Mouse (Mus musculus) erythroblast, adult 5-6 weeks (primary cell): Measurements from ENCODE around the gene Rfx6. TPM values are rescaled to one million over a fixed set of nuclear protein-coding genes. Genes with fewer than 3 reads are reported as not detected.

ENCODE experiments used
- ATAC-seq: replicated peaks from 2 replicates; pipeline ENCODE4 v1.8.0; 2016; ENCODE audit warnings: moderate number of reproducible peaks, mild to moderate bottlenecking, moderate TSS enrichment, inconsistent platforms; ENCODE audit not compliant: poor library complexity, low FRiP score, severe bottlenecking
- total RNA-seq, 2 experiments: library from RNA; stranded (forward) in 1 of 2; stranded (reverse) in 1 of 2; fragments of 150-400 nt in 1 of 2; fragments of 200-764, 138-1000 nt in 1 of 2; gene quantifications; 2 replicates each; pipeline versions ENCODE4 v1.2.3 to v1.2.4; 2015 to 2017; ENCODE audit warnings: low replicate concordance in 2 of 2

The Rfx6 gene
- total RNA-seq (2015; ENCODE audit: low replicate concordance) = not detected in 2 replicates
- not detected in 2 replicates for total RNA-seq (2017; ENCODE audit: low replicate concordance)

GRCm38 (mm10) chr10:51677548-51678250, at the start of gene Rfx6:
TSS of gene Rfx6 (plus strand) at chr10:51677756.
- no peak for ATAC-seq

DNA sequence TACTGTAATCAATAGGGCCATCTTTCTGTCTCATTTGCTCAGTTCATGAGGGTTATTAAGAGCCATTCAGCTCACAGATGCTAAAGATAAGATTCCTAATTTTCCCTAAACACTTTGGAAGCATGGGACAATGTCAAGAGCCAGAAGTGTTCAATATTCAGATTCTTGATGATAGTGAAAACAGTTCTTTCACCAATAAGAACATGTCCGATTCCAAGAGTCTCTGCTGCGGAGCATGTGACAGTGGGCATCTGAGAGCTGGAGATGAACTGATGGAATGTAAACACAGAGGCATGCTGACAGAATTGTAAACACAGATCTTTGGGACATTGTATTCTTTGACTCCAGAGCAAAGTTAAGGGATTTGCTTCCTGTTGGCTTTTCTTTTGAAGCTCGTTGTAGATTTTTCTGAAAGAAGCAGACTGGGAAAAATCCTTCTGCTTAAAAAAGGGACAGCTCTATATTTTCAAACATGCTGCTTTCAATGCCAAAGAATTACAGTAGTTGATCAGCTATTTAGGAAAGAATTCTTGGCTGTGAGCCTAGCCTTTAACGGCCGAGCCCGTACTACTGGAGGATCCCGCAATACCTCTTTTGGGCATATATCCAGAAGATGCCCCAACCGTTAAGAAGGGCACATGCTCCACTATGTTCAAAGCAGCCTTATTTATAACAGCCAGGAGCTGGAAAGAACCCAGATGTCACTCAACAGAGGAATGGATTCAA, 46.0 kb upstream of the Rfx6 start, which contains the start of gene Gprc6a:
Gprc6a (minus strand) TSS at position 51 of the 726 bp plus-strand sequence.
- no peak for ATAC-seq

- no peak for ATAC-seq
Observed at GRCm38 (mm10) chr10:51649506-51650221, 27.9 kb upstream of the Rfx6 start.

- ATAC-seq = no peak
Observed at GRCm38 (mm10) chr10:51657324-51657723, 20.2 kb upstream of the Rfx6 start.

- no peak for ATAC-seq
Observed at GRCm38 (mm10) chr10:51669334-51669733, 8.2 kb upstream of the Rfx6 start.

DNA sequence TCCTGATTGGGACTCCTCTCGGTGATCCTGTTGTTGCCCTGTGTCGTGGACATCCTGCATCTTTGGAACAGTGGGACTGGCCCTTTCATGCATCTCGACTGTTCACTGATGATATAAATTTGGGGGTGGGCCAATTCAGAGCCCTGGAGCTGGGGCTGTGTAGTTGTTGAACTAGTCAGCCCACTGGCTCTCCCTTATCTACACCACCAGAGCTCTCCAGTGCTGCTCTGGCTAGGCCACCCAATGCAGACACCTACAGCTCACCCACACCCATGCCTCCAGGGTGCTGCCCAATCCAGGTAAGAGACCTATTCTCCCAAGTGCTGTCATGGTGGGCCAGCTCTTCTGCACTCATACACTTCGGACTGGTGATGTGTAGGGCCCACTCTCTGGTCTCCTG, 6.0 kb upstream of the Rfx6 start:
- no peak for ATAC-seq

DNA sequence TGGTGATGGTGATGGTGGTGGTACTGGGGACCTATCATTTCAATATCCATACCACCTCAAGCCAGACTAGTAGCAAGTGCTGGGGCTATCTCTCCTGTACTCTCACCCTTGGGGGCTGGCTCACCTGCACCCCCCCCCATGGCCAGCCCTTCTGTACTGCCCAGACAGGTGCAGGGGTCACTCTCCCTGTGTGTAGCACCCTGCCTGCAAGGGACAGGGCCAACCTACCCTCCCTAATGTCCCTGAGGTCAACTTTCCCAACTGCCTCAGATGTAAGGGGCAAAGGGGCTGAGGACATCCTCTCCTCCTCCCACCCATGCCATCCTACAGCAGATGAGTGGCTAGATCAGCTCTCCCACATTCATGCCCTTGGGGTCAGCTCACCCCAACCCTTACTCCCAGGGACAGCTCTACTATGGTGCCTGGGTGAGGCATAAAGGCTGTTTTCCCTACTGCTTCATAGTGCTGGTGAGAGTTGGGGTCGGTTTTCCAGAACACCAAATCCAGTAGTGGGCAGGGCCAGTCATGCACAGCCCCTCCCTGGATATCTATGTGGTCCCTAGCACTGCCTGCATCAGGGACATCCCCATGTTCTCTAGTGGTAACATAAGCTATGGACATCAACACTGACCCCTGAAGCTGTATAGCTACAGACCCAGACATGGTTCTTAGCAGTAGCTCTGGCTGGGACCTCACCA, 5.3 kb upstream of the Rfx6 start:
- no peak for ATAC-seq

GRCm38 (mm10) chr10:51678251-51678639, 689 bp downstream of the Rfx6 start:
- ATAC-seq = no peak

DNA sequence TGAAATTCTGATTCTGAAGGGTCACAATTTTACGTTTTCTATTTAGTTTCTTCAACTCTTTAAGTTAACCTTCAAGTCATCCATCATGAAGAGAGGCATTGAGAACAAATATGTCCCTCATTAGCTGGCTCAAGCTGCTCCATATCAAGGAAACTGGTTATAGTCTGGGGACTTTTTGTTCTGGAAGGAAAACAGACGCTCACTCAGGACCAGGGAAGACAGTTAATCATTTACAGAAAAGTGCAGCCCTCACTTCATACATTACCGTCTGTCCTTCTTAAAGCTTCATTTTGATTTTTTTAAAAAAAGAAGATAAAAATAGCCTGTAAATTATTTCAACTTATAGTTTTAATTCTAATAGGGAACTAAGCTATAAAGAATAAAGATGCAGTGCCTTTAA, 43.3 kb downstream of the Rfx6 start:
- ATAC-seq = no peak

GRCm38 (mm10) chr10:51761436-51761835, 83.9 kb downstream of the Rfx6 start:
- no peak for ATAC-seq

- no peak for ATAC-seq
Observed at GRCm38 (mm10) chr10:51763241-51763640, 85.7 kb downstream of the Rfx6 start.

DNA sequence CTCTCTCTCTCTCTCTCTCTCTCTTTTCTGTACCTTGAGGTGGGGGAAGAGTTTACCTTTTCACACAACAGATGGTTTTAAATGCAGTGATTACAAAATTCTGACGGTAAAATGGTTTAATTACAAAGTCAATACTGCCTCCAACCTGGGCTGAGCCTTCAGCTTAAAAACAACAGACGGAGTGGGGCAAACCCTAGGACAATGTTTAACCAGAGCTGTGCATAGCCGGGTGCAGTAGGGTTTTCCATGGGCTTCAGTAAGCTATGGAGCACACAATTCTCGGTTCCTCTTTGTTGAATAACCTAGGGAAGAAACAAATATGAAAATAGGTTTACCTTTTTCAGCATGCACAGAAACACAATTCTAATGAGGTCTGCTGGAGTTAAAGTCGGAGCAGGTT, 90.9 kb downstream of the Rfx6 start:
- no peak for ATAC-seq

- no peak for ATAC-seq
Observed at GRCm38 (mm10) chr10:51769252-51769651, 91.7 kb downstream of the Rfx6 start.

- ATAC-seq = no peak
Observed at GRCm38 (mm10) chr10:51779648-51780047, 102.1 kb downstream of the Rfx6 start.

Other genes with a start within 250 kb of the Rfx6 start
- gene Gm49339, start 197.1 kb upstream of the Rfx6 start, total RNA-seq (2015; ENCODE audit: low replicate concordance) = not detected in 2 replicates
- gene Gm49339, start 197.1 kb upstream of the Rfx6 start, total RNA-seq (2017; ENCODE audit: low replicate concordance) = 9.6 TPM in 1 of 2 replicates, not detected in the other
- gene Lilr4b, start 197.1 kb upstream of the Rfx6 start, total RNA-seq (2015; ENCODE audit: low replicate concordance) = 82.0 and 89.4 TPM in 2 replicates
- gene Lilr4b, start 197.1 kb upstream of the Rfx6 start, total RNA-seq (2017; ENCODE audit: low replicate concordance) = 37.5 and 48.1 TPM in 2 replicates
- 113 and 137 TPM in 2 replicates for gene Lilrb4a, start 186.8 kb upstream of the Rfx6 start, total RNA-seq (2015; ENCODE audit: low replicate concordance)
- gene Lilrb4a, start 186.8 kb upstream of the Rfx6 start, total RNA-seq (2017; ENCODE audit: low replicate concordance) = 53.0 and 63.1 TPM in 2 replicates
- gene Fam162b, start 87.2 kb upstream of the Rfx6 start, total RNA-seq (2015; ENCODE audit: low replicate concordance) = not detected in 2 replicates
- gene Fam162b, start 87.2 kb upstream of the Rfx6 start, total RNA-seq (2017; ENCODE audit: low replicate concordance) = not detected in 2 replicates
- gene Gprc6a, start 46.3 kb upstream of the Rfx6 start, total RNA-seq (2015; ENCODE audit: low replicate concordance) = not detected in 2 replicates
- gene Gprc6a, start 46.3 kb upstream of the Rfx6 start, total RNA-seq (2017; ENCODE audit: low replicate concordance) = not detected in 2 replicates